Mouse (Mus musculus) ES-E14 (cell line): ENCODE results near the gene Ankfy1.

Source experiments
- HCFC1 ChIP-seq: IDR thresholded peaks from 2 replicates; pipeline ENCODE4 v1.6.1; 2012; ENCODE audit warnings: low read length, inconsistent platforms, borderline replicate concordance; ENCODE audit not compliant: insufficient read depth
- MAFK ChIP-seq: IDR thresholded peaks from 2 replicates; pipeline ENCODE4 v1.6.1; 2014; ENCODE audit warnings: mild to moderate bottlenecking, low read depth, low read length, inconsistent platforms; ENCODE audit not compliant: insufficient read depth
- ZC3H11A ChIP-seq: IDR thresholded peaks from 2 replicates; pipeline ENCODE4 v1.6.1; 2012; ENCODE audit warnings: low read depth, mild to moderate bottlenecking, inconsistent platforms, low read length, borderline replicate concordance
- ZNF384 ChIP-seq: IDR thresholded peaks from 2 replicates; pipeline ENCODE4 v1.6.1; 2012; ENCODE audit warnings: low read depth, low read length, inconsistent platforms

- TF ChIP-seq ZC3H11A: no peak
- TF ChIP-seq HCFC1: peak; percentile 71; the same call in 1 of the 2 replicates
- TF ChIP-seq ZNF384: no peak
- no peak for TF ChIP-seq MAFK
These were observed at the start of gene Ankfy1 for GRCm38 (mm10) chr11:72689551-72690510.
